In genomic region chr16:91458301-91458746, GRCm38 (mm10) we compare ENCODE assay signal across 15 mouse cellular contexts. TPM values are rescaled to one million over a fixed set of nuclear protein-coding genes. Genes with fewer than 3 reads are reported as not detected.
DNase-seq lines count a peak whose midpoint lies in the region; ATAC-seq lines count a peak whose summit lies in the region.
"Had no signal": no experiment of that assay in that cellular context is flagged by ENCODE, and none has a peak within 500 bp of the region (broad histone marks: within the 10 kb centered on the region; RNA-seq: fewer than 3 reads in every experiment).

No protein-coding gene starts in this region.

- DNase-seq in liver, embryonic 13.5 days = no peak
- no peak for DNase-seq in liver, embryonic 11.5 days (ENCODE audit: low spot score)
- DNase-seq in natural killer cell, adult 2 months (ENCODE audit: low spot score in 2 of 2) = peak; percentile 60 to 72
- DNase-seq in thymus, postnatal 36 days = peak; percentile 82 to 86
- no peak for DNase-seq in cerebellum, postnatal 10 days
- DNase-seq in cerebellum, adult 8-10 months = no peak
- no peak for DNase-seq in heart, adult 9 months (ENCODE audit: low spot score in 2 of 2)
- DNase-seq: heart, adult 11 months; right cerebral cortex, postnatal 14 days had no signal

- H3K36me3 ChIP-seq in liver, embryonic 13.5 days = no peaks in the 10 kb centered on the region
- H3K36me3 ChIP-seq in liver, embryonic 11.5 days (ENCODE audit: control insufficient read depth, insufficient read depth, low read length) = no peaks in the 10 kb centered on the region
- H3K36me3 ChIP-seq: lung, embryonic 15.5 days; midbrain, embryonic 10.5 days; neural tube, embryonic 13.5 days had no signal

- no peak overlapping the region for H3K9ac ChIP-seq in liver, embryonic 13.5 days
- H3K9ac ChIP-seq in liver, embryonic 11.5 days (ENCODE audit: low read depth, low read length) = no peak overlapping the region
- H3K9ac ChIP-seq: lung, embryonic 15.5 days; neural tube, embryonic 13.5 days had no signal

- no peak overlapping the region for H3K4me2 ChIP-seq in liver, embryonic 13.5 days
- no peak overlapping the region for H3K4me2 ChIP-seq in liver, embryonic 11.5 days
- H3K4me2 ChIP-seq: lung, embryonic 15.5 days; neural tube, embryonic 13.5 days had no signal

- 62% methylated on average over 21 of the region's 21 CpGs for WGBS in liver, embryonic 13.5 days (ENCODE audit: insufficient replicate concordance)
- 71% methylated on average over 21 of the region's 21 CpGs for WGBS in liver, embryonic 11.5 days

- H3K4me3 ChIP-seq in liver, embryonic 13.5 days (replicated peaks) = no peak overlapping the region
- no peak overlapping the region for H3K4me3 ChIP-seq in liver, embryonic 11.5 days (ENCODE audit: low read depth, low read length)
- H3K4me3 ChIP-seq: lung, embryonic 15.5 days; midbrain, embryonic 10.5 days; neural tube, embryonic 13.5 days had no signal

- ATAC-seq in liver, embryonic 13.5 days (ENCODE audit: low read depth) = peak; percentile 69
- no peak for ATAC-seq in liver, embryonic 11.5 days (replicated peaks; ENCODE audit: low FRiP score)
- ATAC-seq in hematopoietic stem cell, adult 5-6 weeks (replicated peaks in 1 of 2; ENCODE audit: insufficient read depth in 1 of 2, low FRiP score in 2 of 2, low TSS enrichment in 1 of 2, low read depth in 1 of 2, poor library complexity in 2 of 2, severe bottlenecking in 2 of 2) = peak; percentile 24 to 31; a peak in 1 of 4 replicates
- ATAC-seq: hindbrain, postnatal 0 days had no signal

- peak overlapping the region; percentile 9; the same call in 1 of the 2 replicates for H3K27ac ChIP-seq in liver, embryonic 13.5 days
- H3K27ac ChIP-seq in liver, embryonic 11.5 days (ENCODE audit: low read depth, low read length) = no peak overlapping the region
- H3K27ac ChIP-seq: hindbrain, postnatal 0 days; lung, embryonic 15.5 days; midbrain, embryonic 10.5 days; neural tube, embryonic 13.5 days; stomach, postnatal 0 days had no signal

- H3K4me1 ChIP-seq in liver, embryonic 13.5 days (replicated peaks) = peaks cover 49% of the 10 kb centered on the region
- H3K4me1 ChIP-seq in liver, embryonic 11.5 days (replicated peaks; ENCODE audit: control insufficient read depth, insufficient read depth, low read length) = peaks cover 9% of the 10 kb centered on the region
- H3K4me1 ChIP-seq: lung, embryonic 15.5 days had no signal

- no peaks in the 10 kb centered on the region for H3K27me3 ChIP-seq in liver, embryonic 13.5 days
- no peaks in the 10 kb centered on the region for H3K27me3 ChIP-seq in liver, embryonic 11.5 days (replicated peaks; ENCODE audit: control insufficient read depth, insufficient read depth, low read length)
- H3K27me3 ChIP-seq: lung, embryonic 15.5 days; neural tube, embryonic 13.5 days had no signal

- H3K9me3 ChIP-seq in liver, embryonic 13.5 days (replicated peaks) = no peaks in the 10 kb centered on the region
- no peaks in the 10 kb centered on the region for H3K9me3 ChIP-seq in liver, embryonic 11.5 days (ENCODE audit: control insufficient read depth, low read length)
- H3K9me3 ChIP-seq: lung, embryonic 15.5 days; neural tube, embryonic 13.5 days had no signal

RNA-seq across cellular contexts. Expression of gene Ifnar1, which starts 26.7 kb away (rescaled TPM):
- 18.0 and 19.1 TPM in 2 replicates for polyA plus RNA-seq in liver, embryonic 13.5 days (2015; fragmentation: Nextera tagmentation; extraction: Ambion mirVana)
- 32.6 and 35.5 TPM in 2 replicates for polyA plus RNA-seq in liver, embryonic 11.5 days (2014; fragmentation: Nextera tagmentation; extraction: Ambion mirVana)
- total RNA-seq in hematopoietic stem cell, adult 5-6 weeks (2017) = 46.4 and 55.3 TPM in 2 replicates

RNA-seq across cellular contexts. Expression of gene Il10rb, which starts 52.4 kb away (rescaled TPM):
- 25.0 and 28.1 TPM in 2 replicates for polyA plus RNA-seq in liver, embryonic 13.5 days (2015; fragmentation: Nextera tagmentation; extraction: Ambion mirVana)
- polyA plus RNA-seq in liver, embryonic 11.5 days (2014; fragmentation: Nextera tagmentation; extraction: Ambion mirVana) = 29.8 and 32.9 TPM in 2 replicates
- total RNA-seq in hematopoietic stem cell, adult 5-6 weeks (2017) = 55.1 and 57.3 TPM in 2 replicates

Comparison
In these comparisons a context has a peak if more than half of its experiments do, and no peak if none do; other contexts are left out.
1. DNase-seq: peak in natural killer cell, adult 2 months (2 of 2) and thymus, postnatal 36 days (2 of 2); none in liver, embryonic 13.5 days (single experiment), liver, embryonic 11.5 days (single experiment), cerebellum, postnatal 10 days (0 of 2), cerebellum, adult 8-10 months (single experiment) and heart, adult 9 months (0 of 2).